Mouse (Mus musculus): Measurements from ENCODE around the gene Fcf1.
A peak's percentile ranks its signal among the peaks of the same experiment; 100 is the strongest.

Fcf1 gene

DNA sequence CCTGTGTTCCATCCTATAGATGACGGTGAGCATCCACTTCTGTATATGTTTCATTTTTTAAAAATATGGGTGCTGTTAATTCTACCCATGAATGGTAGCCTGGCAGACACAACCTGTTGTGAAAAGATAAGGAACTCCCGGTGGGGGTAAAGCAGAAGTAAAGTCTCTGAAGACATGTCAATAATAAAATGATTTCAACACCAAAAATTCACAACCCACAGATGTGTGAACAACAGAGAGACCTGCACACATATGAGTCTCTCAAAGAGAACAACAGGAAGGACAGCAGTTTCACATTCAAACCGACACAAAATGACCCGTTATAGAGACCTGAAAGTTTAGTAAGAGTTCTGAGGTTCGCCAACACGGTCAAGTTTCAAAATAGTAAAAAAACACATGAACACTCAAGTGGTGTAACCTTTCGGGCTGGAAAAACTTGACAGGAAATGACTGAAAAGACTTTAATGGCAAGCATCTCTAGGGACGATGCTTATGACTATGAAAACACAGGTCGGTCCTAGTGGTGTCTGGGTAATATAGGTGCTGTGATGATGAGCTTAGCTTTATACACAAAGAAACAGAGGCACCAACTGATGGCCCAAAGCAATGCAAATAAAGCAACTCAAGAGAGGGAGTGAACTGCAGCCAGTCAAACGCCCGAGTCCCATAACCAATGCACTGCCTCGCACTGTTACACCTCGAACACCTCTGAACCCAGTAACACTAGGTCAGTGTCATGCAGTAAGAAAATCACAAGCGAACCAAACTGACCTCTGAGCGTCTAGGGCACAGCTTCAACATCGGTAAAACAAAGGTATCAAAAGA, 1.7 kb upstream of the Fcf1 start:
- DNase-seq = no peak

DNA sequence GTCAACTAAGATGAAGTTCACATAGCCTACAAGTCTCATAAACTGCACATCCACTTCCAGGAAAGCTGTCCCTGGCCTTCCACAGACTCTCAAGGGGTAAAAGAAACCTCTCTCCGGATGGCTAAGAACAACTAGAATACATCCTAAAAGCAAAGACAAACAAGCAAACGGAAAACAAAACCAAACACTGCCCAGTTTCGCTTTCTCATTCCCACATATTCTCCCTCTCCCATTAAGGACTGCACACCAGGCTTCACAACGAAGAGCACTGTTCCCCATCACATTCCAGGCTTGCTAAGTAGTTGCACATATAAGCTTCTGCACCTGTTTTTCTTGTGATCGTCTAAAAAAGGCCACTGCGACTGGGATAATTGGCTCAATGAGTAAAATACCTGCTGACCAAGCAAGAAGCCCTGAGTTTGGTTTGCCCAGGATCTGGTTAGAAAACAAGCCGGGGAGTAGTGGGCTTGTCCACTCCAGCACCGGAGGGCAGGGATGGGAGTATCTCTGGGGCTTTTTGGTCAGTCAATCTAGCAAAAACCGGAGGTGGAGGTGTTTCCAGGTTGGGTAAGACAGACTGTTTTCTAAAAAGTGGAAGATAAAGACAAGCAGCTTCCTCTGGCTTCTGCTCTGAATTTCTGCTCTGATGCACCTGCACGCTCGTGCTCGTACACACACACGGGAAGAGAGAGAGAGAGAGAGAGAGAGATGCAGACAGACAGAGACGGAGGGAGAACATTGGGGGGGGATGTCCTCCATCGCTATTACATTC, 855 bp upstream of the Fcf1 start:
- DNase-seq = no peak

DNA sequence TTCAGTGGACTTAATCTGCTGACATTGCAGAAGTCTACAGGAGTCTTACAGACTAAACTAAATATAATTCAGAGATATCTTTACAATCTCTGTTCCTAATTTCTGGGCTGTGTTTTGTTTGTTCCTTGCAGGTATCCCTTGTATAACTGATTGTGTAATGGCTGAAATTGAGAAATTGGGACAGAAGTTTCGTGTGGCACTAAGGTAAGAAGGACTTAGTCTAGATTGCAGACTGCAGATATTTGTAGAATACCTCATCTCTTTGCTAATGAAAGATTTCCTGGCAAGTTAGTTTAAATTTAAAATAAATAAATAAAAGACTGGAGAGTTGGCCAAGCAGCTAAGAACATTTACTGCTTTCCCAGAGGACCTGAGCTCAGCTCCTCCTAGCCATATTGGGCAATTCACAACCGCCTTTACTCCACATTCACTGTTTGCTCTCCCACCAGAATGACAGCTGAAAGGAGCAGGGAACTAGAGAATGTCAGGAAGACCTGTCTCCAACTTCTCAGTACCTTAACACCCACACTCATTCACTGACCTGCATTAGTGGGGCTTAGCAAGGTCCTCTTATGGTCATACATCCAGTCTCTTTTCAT, 8.7 kb downstream of the Fcf1 start:
- DNase-seq = no peak

DNA sequence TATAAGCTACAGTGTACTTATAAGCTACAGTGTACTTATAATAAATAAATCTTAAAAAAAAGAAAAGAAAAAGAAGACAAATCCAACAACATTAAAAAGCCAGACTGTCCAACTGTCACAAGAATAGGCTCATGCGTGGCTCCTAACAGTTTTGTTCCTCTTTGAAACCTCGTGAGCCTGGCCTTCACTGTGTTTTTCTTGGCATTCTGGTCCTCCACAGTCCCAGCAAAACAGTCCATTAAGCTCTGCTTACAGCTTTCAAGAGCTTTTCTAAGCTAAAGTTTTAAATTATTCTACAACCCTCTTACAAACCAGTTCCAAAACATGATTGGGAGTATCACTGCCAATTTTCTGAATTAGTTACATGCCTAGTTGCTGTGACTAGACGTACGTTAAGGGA, 18.8 kb downstream of the Fcf1 start:
- no peak for DNase-seq

DNA sequence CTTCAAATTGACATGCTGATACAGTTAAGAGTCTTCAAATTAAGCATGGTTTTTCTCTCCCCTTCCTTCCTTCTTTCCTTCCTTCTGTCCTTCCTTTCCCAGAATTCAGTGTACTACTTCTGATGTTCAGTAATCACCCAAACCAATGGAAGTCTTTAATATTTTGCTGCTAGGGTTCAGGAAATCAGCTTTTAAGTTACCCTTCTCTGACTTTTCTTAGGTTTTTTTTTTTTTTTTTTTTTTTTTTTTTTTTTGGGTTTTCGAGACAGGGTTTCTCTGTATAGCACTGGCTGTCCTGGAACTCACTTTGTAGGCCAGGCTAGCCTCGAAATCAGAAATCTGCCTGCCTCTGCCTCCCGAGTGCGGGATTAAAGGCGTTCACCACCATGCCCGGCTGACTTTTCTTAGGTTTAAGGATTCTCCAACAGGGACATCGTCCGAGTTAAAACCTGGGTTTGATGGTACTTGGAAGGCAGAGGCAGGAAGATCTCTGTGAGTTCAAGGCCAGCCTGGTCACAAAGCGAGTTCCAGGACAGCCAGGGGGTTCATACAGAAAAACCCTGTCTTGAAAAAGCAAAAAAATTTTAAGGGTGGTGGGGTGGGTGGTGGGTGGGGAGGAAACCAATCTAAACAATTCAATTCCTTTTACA, 24.5 kb downstream of the Fcf1 start:
- DNase-seq = no peak

DNA sequence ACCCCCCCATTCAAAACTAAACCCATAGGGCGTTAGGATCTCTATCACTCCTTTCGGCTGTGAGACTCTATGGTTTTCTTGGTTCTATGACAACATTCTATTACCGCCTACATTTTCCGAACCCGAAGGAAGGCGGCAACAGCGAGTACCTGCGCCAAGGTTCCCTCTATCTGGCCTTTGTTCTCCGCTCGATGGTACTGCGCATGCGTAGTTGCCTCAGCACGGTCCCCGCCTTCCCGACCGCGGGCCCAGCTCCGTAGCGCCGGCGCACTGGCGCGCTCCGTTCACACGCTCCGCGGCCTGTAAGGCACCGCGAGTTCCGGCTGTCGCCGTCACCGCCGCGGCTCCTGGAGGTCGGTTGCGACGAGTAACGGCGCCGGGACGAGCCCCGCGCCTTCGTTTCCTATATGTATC, 25.4 kb downstream of the Fcf1 start, which contains the start of gene Ylpm1:
Gene Ylpm1 (plus strand): TSS at position 239 of the 414 bp plus-strand sequence.
- peak; percentile 98 for DNase-seq

DNA sequence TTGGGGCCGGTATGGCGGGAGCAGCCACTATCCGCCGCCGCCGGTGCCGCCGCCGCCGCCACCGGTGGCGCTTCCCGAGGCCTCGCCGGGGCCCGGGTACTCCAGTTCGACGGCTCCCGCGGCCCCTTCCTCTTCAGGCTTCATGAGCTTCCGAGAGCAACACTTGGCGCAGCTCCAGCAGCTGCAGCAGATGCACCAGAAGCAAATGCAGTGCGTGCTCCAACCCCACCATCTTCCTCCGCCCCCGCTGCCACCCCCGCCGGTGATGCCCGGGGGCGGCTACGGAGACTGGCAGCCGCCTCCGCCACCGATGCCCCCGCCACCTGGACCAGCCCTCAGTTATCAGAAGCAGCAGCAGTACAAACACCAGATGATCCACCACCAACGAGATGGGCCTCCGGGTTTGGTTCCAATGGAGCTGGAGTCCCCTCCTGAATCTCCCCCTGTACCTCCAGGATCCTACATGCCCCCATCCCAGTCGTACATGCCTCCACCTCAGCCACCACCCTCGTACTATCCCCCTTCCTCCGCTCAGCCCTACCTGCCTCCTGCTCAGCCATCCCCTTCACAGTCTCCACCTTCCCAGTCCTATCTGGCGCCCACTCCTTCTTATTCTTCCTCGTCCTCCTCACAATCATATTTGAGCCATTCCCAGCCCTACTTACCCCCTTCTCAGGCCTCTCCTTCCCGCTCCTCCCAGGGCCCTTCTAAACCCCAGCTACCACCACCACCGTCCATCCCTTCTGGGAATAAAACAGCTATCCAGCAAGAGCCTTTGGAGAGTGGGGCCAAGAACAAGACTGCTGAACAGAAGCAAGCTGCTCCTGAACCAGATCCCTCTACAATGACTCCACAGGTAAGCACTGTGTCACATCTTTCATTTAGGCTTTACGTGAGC, 26.1 kb downstream of the Fcf1 start:
- peak in 1 of 2 experiments; percentile 71 for DNase-seq

DNA sequence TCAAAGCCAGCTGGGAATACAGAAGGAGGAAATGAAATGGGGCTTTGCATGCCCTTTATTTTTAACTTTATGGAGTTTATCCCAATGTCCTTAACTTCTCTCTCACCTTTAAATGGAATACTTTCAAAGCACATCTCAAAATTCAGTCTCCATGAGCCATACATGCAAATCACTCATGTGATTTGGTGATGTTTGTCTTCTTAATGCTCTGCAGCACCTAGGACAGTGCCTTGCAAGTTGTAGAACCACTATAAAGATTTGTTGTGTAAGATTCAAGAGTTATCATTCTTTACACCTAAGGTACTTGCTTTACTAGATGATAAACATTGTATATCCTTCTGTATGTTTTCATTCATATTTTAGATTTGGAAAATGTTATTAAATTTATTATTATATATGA, 28.4 kb downstream of the Fcf1 start:
- no peak for DNase-seq

DNA sequence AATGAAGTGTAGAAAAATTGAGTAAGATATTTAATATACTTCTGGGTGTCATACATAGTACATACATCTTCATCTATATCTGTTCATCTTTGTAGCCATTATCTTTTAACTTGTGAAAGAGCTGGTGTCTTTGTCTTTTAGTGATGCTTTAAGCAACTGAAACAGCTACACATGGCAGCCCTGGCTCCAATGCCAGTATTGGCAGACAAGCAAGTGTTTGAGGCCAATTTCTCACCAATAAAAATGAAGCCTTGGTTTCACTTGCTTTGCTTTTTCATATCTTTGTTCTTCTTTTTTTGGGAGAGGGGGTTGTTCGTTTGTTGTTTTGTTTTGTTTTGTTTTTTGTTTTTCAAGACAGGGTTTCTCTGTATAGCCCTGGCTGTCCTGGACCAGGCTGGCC, 35.5 kb downstream of the Fcf1 start:
- no peak for DNase-seq

DNA sequence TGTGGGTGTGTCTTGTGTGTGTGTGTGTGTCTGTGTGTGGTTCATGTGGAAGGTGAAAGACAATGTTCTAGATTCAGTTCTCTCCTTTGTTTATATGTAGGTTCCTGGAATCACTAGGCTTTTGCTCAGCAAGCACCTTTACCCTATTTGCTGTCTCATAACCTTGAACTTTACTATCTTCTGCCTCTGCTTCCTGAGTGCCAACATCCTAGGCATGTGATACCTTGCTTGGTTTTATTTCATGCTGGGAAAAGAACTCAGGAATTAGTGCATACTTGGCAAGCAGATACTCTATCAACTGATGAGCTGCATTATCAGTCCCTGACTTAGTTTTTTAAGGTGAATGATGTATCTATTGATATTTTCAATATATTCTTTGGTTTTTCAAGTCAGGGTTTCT, 36.3 kb downstream of the Fcf1 start:
- DNase-seq = no peak

DNA sequence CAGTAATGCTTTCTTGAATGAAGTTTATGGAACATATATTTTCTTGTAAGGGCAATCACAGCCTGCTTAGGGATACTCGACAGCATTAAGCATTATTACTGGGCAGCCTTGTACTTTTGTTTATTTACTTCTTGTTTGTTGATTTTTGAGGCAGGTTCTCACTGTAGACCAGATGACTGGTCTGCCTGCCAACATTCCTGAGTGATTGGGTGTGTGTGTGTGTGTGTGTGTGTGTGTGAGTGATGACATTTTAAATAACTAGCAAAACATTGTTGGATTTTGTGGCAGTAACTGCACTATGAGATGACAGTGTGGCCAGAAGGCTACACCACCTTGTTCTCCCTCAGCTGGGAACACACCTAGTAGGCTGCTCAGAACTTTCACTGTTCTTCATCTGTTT, 39.1 kb downstream of the Fcf1 start:
- no peak for DNase-seq

DNA sequence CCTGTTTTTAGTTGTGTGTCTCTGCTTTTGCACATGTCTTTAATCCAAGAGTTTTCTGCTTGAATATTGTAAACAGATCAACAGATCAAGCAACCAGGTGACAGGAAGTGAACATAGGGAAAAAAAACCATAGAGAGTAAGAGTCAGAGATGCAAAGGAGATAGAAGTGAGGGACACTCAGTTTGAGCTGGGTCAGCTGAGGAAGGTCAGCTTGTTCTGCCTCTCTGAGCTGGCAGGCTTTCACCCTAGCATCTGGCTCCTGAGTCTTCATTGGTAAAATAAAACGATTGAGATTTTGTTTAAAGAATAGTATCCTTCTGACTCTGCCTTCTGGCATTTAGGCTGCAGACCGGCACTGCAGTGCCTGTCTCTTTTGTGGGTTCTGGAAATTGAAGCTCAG, 39.8 kb downstream of the Fcf1 start:
- no peak for DNase-seq

DNA sequence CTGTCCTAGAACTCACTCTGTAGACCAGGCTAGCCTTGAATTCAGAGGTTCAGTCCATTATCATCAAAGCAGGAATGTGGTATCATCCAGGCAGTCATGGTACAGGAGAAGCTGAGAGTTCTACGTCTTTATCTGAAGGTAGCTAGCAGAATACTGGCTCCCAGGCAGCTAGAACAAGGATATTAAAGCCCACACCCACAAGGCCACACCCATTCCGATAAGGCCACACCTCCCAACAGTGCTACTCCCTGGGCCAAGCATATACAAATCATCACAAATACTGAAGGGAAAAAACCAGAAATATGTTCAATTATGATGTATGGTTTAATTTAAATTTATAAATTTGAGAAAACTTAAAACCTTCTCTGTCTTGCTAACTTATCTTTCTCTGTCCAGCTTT, 41.5 kb downstream of the Fcf1 start:
- no peak for DNase-seq

DNA sequence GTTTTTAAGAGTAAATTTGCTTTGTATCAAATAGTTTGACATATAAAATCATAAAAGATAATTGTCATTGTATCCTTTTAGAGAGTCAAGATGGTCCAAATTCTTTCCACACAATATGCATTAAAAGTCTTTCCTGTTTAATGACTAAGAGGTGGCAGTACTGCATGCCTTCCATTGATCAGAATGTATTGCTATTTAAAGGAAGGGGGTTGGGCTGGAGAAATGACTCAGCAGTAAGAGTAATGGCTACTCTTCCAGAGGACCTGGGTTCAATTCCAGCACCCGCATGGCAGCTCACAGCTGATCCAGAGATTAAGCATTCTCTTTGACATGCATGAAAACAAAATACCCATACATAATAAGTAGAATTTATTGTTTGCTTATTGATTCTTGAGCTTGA, 51.4 kb downstream of the Fcf1 start:
- DNase-seq = no peak

DNA sequence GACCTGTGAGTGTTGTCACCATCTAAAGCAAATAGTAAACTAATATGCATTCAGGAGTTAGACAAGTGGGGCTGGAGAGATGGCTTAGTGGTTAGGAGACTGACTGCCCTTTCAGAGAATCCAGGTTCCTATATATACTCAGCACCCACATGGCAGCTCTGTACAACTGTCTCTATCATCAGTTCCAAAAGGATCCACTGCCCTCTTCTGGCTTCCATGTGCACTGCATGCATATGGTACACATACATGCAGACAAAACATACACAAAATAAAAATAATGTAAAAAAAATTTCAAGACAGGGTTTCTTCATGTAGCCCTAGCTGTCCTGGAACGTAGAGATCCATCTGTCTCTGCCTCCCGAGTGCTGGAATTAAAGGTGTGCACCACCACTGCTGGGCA, 62.0 kb downstream of the Fcf1 start:
- peak; percentile 21 to 42 for DNase-seq

Measured in lung, postnatal 4 days (tissue).